Mouse (Mus musculus) lung, postnatal 10 days (tissue): ENCODE data around the gene Tspan33.
"Not testable (repeated sequence)": the region's sequence is repeated elsewhere in the genome, so short reads cannot be mapped to it uniquely, and the experiment has no call there.

Experiments used
- DNase-seq: peaks from one replicate; pipeline ENCODE4 v3.0.0; 2021

The Tspan33 gene

DNA sequence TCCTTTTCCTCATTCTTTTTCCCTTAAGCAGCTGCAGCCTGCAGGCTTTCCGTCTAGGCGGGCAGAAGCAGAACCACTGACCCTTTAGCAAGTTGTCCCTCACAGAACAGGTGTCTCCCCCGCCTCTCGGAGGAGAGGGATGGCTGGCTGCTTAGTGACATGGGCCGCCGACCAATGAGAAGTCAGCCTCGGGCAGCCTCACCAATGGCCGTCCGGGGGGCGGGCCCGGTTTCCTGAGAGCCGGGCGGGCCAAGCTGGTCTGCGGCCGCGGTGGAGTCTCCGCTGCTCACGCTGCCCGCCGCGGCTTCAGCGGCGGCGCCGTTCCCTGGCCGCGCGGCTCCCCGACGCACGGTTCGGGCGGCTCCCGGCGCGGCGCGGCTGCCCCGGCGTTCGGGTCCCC is at the start of gene Tspan33:
TSS of gene Tspan33 (plus strand) at position 270 of the 400 bp plus-strand sequence.
- peak; percentile 94 for DNase-seq

DNA sequence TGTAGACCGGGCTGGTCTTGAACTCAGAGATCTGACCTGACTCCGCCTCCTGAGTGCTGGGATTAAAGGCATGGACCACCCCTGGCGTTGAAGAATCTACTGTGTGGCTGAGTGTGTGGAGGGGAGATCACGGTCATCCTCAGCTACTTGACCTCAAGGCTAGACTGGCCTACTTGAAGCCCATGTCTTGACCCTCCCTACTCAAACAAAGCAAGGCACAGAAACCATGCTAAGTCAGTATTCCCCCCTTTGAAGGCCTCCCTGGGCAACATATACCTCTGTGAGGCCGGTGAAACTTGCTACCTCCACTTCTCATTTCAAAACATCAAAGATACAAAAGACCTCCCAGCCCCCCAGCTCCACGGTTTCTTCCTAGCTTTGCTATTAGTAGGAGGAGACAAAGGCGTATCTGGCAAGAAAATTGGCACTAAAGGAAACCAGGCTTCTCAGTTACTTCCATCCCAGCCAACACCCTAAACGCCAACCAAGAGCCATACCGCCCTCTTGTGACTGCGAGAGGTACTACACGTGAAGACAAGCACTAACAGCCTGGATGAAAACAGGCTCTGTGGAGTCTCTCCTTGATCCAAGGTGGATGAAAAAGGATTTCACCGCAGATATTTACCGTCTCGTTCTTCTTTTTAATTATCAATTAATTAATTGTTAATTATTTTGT is 44.4 kb upstream of the Tspan33 start:
- peak; percentile 92 for DNase-seq

DNA sequence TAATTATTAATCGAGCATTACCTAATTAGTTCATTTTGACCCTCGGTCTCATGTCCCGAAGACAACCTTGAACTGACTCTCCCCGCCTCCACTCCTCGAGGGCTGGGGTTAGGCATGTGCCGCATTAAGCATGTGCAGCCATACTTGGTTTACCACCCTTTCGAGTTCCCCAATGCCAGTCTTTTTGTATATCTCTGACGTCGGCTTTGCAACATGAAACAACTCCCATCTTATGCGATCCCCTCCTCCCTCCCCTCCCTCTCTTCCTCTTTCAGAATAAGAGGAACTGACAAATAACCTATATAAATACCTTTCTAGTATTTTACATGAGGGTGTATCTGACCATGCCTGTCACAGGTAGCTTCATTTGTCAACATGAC is 43.9 kb upstream of the Tspan33 start:
- DNase-seq, result no peak

DNA sequence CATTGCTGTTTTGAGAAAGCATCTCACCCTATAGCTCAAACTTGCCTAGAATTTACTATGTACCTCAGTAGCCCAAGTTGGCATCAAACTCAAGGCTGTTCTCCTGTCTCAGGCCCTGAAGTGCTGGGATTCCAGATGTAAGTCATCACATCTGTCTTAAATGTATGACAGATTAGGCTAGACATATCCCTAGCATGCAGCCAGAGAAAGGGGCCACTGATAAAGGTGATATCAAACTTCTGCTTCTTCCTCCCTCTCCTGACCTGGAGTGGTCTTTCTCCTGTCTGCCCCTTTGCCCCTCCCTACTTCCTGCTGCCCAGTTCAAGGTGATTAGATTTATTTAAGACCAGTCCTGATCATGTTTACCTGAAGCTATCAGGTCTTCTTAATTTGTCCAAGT is 40.8 kb upstream of the Tspan33 start:
- DNase-seq, result no peak

DNA sequence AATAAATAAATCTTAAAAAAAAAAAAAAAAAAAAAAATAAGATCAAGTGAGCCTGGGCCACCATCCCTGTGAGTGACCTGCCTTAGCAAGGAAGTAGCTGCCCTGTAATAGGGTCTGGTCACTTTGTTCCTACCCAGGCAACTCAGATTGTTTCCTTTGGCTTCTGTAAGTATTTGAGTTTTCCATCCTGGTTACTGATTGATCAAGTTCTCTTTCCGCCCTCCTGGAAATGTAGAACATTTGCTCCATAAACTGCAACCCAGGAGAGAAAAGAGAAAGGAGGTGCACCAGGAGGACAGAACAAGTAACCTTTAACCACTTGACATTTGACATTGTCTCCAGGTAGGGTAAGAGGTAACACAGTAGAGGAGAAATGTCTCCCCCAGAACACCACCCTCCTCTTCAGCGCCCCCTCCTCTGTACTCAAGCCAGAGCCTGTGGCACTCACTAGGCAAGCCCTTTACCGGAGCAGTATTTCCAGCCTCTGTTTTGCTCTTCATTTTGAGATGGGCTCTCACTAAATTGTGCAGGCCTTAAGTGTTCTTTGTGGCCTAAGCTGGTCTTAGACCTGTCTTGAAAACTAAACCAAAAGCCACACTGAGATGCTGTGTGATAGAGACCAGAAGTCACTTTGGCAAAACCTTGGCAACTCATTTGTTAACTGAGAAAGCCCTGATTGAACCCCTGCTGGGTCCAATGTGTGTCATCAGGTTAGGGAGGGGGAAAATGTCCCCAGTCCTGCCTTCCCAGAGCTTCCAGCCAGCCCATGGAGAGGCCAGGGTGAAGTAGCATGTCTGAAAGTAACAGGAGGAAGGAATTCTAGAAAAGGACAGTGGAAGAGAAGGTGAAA is 35.2 kb upstream of the Tspan33 start:
- DNase-seq, result no peak

DNA sequence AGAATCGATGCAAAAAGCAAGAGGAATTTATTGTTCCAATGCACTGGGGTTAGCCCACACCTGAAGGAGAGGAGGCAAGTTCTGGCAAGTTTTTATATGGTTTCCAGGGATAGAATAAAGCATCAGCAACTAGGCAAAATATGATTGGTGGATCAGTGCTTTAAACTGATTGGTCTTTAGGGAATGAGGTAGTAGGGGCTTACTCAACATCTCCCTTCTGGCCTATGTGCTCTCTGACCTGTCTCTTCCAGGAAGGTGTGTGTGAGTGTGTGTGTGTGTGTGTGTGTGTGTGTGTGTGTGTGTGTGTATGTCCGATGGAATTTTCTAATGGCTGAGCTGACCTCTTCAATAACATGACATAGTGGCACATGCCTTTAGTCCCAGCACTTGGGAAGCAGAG is 34.1 kb upstream of the Tspan33 start:
- no peak for DNase-seq

DNA sequence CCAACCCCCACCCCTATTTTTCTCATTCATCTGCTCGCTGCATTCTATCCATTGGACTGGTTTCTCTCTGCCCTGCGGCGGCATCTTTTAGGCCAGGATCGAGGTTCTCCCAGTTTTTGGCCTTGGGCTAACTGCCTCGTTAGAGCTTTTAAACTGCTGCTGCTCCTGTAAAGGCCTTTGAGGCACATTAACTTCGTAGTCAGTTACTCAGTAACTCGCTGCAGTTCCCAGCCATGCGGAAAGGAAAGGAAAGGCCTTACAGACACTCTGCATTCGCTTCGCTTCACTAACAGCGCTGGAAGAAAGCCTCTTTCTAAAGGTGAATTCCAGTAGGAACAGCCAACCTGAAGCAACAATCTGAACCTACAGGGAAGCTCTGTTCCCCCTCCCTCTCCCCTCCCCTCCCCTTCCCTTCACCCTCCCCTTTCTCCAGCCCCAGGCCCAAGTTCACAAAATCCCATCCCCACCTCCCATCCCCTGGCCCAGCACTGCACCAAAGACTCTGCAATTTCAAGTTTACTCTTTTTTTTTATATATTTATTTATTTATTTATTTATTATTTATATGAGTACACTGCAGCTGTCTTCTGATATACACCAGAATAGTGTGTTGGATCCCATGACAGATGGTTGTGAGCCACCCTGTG is 33.2 kb upstream of the Tspan33 start:
- DNase-seq, result no peak

DNA sequence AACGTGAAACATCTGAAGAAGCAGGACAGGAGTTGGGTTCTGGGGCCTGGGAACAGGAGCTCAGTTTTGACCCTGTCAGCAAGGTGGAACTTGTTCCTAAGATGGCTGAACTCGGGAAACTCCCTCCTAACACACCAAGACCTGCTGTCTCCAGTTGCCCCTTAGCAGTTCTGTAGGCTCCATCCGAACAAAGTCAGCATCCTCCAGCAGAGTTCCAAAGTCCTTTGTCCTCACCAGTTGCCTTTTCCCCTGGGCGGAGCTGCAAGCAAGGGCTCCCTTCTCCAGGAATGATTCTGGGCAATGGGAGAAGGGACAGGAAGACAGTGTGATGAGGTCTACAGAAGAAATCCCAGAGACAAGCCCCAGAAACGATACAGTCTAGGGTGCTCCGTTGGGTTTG is 26.8 kb upstream of the Tspan33 start:
- no peak for DNase-seq

DNA sequence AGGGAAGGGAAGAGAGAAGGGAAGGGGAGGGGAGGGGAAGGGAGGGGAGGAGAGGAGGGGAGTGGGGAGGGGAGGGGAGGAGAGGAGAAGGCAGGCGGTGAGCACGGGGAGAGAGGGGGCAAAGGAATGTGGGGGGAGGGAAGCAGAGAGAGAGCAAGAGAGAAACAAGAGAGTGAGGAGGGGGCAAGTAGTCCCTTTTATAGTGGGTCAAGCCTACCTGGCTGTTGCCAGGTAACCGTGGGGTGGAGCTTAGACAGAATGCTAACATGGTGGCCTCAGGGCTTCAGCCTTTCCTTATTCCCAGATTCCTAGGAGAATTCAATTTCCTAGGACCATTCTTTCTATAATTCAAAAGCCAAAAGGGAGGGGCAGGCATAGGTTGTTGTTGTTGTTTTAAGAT is 22.3 kb upstream of the Tspan33 start:
- no peak for DNase-seq

DNA sequence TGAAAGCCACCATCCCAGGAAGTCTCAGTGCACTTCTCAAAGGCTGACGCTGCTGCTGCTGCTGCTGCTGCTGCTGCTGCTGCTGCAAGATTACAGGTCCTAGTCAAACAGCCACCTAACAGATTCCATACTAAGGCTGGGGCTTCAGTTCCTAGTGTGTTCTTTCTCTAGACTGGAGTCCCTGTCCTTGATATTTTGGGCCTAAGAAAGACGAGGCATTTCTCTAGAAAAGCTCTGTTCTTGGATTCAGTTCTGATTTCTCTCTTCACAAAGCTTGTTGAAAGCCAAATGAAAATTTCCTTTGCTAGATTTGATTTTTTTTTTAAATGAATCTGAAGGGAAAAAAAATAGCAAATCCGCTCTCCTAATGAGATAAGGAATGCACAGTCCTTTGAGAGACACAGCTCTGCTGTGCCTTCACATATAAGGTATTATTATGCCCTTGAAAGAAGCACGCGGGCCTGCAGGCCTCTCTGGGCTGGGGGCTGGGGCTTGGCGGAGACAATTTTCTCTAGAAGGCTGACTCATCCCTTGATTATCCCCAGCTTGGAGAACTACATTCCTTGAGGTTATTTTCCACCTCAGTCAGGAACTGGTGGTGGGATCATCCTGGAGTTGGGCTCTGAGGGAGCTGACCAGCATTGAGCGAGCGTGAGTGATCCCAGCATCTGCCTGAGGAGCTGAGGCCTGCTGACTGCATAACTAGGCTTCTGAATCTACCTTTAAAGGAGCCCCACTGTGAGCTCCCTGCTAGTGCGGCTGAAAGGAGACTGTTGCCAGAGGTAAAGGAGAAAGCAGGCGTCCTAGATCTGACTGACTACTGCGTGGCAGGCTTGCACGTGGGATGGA is 21.2 kb upstream of the Tspan33 start:
- DNase-seq, result no peak

DNA sequence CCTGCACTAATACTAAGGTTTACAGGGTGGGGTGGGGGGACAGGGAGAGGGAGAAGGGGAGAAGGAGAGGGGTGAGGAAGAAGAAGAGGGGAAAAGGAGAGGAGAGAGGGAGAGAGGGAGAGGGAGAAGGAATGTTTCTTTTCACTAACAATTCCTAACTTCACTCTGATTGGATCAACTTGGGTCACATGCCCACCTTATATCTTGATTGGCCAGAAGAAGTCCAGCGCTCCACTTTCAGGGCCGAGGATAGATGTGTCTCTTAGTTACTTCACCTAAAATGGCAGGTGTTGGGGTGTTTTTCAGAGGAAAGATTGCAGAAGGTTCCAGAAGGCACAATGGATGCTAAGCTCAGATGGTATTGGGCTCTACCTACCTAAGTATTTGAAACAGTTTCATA is 20.3 kb upstream of the Tspan33 start:
- DNase-seq, result no peak

DNA sequence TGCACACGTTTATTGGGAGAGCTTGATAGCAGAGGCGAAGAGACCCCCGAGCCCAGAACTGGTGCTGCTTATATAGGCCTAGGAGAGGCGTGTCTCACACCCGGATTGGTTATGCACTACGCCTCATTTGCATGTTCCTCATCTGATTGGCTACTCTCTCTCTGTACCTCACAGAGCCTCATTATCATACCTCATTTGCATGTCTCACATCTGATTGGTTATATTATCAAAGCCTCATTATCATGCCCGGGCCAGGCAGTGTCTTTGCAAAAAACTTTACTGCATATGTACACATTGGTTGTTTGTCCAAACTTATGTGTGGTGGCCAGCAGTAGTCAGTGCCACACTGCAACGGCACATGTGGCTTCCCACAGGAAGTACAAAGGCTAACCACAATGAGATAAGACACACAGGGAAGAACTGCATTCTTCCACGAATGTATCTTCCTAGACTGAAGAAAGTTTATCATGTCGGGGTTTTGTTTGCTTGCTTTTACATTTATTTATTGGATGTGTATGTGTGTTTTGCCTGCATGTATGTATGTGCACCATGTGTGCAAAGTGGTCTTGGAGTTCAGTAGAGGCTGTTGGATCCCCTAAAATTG is 14.0 kb upstream of the Tspan33 start:
- not testable (repeated sequence) for DNase-seq

DNA sequence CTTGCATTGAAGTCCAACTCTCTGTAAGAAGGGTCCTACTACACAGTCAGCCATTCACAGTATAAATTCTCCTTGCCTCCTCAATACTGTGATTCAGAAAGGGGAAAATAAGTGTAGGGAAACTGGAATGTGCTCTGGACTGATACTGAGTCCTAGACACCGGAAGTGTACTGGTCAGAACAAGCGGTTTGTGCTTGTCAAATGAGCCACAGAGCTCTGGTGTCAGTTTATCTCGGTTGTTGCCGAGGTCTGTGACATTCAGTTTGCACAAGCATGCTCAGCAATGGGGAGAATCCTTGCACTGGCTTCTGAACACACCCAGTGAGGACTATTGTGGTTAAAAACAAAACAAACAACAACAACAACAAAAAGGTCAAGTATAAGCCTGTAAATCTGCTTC is 12.2 kb upstream of the Tspan33 start:
- no peak for DNase-seq

DNA sequence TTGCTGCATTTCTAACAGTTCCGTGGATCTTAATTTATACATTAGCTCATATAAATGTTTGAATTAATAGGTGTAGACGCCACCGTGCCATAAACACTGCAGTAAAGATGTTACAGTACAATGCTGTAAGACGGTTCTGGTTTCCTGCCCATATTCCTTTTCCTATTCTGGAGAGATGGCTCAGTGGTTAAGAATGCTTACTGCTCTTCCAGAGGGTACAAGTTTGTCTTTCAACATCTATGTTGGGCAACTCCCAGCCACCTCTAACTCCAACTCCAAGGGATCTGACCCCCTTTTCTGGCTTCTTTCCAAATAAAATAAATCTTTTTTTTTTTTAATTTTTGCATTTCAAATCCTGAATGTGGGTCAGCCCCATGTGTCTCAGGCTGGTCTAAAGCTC is 9.3 kb upstream of the Tspan33 start:
- DNase-seq, result no peak

DNA sequence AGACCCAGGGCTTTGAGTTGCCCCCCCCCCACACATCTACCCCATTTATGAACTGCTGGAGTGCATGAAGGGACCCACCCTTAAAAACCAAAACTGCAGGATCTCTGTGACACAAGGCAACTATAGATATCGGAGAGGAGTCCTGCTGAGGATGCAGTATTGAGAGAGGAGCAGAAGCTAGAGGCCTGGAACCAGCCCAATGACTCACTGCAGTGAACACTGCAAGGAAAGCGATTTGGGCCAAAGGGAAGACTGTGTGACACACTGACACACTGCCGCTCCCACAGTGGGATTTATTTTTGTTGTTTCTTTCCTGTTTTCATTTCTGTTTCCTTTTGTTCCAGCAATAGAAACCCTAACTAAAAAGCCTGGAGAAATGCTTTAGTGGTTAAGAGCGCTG is 8.1 kb upstream of the Tspan33 start:
- no peak for DNase-seq

DNA sequence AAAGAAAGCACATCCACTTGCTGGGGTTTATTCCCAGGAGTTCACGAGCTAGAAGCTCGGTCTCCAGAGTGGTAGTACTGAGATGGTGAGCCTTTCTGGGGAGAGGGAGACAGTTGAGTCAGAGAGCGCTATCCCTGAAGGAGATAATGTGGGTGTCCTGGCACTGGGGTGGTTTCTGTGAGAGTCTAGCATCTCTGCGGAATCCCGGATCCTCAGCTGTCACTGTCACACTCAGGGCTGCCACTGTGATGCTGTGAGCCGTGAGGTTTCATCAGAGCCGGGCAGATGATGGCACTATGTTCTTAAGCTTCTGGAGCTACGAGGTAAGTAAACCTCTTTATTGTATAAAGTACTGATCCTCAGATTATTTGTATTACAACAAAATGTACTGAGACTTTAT is 4.6 kb upstream of the Tspan33 start:
- DNase-seq, result no peak

DNA sequence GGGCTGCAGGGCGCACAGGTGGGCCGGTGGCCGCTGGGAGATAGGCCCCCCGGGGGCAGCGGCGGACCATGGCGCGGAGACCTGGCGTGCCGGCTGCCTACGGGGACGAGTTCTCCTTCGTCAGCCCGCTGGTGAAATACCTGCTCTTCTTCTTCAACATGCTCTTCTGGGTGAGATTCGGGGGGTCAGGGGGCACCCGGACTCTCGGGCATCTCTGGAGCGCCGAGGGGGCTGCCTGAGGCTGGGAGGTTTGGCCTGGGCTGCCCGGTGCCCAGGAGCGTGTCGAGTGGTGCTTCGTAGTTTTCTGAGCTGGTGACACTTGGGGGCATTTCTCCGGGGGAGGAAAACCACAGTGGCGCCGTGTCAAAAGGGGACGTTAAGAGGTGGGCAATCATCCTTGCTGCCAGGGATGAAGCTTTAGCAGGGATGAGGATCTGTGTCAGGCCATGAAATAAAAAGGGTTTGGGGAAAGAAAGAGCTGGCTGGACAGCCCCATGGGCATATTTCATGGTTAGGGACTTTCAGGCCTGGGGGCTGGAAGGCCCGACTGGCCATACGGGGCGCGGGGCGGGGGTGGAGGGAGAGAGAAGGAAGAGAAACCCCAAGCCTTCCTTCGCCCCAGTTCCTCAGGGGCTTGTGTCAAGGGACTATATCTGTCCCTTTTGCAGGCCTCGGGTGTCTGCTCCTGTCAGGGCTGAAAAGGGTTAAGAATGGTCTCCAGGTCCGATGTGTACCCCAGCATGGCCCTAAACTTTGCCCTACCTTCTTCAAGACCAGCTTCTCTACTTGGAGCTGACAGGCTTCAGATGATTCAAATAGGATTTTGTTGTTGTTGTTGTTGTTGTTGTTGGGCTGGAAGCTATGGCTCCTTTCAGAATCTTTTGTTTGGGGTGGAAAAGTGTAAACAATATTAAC is 610 bp downstream of the Tspan33 start:
- DNase-seq, result no peak

DNA sequence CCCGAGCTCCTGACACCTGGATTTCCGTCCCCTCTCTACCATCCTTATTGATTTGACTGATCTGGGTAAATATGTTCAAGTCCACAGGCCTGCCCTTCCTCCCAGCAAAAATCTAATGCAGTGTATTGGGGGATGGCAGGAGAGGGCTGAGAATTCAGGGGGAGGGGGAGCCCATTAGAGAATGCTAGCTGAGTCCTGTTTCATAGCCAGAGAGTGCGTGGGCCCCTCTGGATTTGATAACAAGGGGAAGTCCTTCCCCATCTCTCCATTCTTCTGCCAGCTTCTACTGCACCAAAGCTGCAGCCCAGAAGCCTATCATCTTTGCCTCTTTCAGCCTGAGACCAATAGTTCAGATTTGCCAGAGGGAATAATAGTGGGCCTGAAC is 1.3 kb downstream of the Tspan33 start:
- DNase-seq, result no peak

DNA sequence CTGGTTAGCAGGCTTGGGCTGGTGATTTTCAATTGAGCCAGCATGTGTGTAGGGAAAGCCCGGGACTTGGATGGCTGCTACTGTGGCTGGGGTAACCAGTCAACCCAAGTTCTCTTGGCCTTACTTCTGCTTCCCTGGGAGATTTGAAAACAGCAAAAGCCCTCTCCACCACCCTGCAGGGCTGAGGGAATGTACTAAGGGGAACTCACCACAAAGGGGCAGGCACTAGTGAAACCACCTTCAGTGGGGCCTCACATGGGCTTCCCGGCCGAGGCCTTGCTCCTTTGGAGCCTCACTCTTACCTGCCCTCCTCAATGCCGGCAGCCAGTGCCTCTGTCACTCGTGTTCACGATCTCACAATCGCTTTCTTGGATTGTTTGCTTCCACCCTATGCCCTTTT is 2.0 kb downstream of the Tspan33 start:
- no peak for DNase-seq

DNA sequence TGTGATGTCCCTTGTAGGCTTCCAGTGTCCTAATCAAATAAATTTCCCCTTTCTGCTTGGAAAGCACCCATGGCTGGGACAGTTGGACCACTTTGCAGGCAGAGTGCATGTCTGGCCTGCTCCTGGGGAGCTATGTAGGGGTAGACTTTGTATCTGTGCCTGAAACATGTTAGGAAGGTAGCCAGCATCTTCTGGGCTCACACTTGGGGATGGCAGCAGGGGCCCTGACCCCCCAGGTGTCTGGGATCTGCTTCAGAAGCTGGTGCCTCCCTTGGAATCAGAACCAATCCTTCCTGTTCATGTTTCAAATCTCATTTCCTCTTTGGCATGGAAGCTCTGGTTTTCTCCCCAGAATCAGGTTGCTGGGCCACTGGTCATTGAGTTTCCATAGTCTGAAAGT is 3.1 kb downstream of the Tspan33 start:
- no peak for DNase-seq

DNA sequence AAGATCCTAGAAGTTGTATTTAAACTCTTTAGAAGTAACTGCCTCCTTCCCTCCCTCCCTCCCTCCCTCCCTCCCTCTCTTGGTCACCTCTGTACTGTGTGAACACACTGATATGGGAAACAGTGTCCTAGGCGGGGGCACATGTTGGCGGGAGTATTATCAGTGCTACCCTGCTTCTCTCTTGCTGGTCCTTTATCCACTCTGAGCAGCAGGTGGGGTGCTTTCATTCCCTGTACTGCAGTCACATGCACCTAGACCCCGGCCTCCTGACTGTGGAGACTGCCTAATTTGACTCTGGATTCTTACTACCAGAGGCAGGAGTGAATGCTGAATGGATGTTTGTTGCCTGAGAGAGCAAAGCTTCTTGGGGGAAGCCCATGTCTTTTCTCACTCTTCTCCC is 3.5 kb downstream of the Tspan33 start:
- DNase-seq, result no peak
